Mouse (Mus musculus) C2C12 (cell line): ENCODE data around the gene Olig2. TPM values are rescaled to one million over a fixed set of nuclear protein-coding genes. Genes with fewer than 3 reads are reported as not detected.

ENCODE experiments used
- H3K27me3 ChIP-seq: one replicate; pipeline ENCODE4 v1.6.1; 2011; ENCODE audit not compliant: control insufficient read depth, insufficient read depth, insufficient read length
- H3K36me3 ChIP-seq: one replicate; pipeline ENCODE4 v1.6.1; 2011; ENCODE audit not compliant: control insufficient read depth, insufficient read depth
- H3K4me3 ChIP-seq: one replicate; pipeline ENCODE4 v1.5.1; 2011; ENCODE audit warnings: mild to moderate bottlenecking, control low read depth; ENCODE audit not compliant: poor library complexity, insufficient read depth, severe bottlenecking
- H3K79me2 ChIP-seq: one replicate; pipeline ENCODE4 v1.6.1; 2011; ENCODE audit not compliant: control insufficient read depth, insufficient read depth
- H3K79me3 ChIP-seq: one replicate; pipeline ENCODE4 v1.6.1; 2011; ENCODE audit warnings: low read depth, control low read depth
- H3ac ChIP-seq: one replicate; pipeline ENCODE3; 2011; ENCODE audit warnings: low read depth; ENCODE audit not compliant: control insufficient read depth, insufficient read length
- CEBPB ChIP-seq: IDR thresholded peaks from one replicate; pipeline ENCODE4 v1.6.1; 2011; ENCODE audit warnings: low read depth, mild to moderate bottlenecking, control low read depth, moderate library complexity
- CTCF ChIP-seq: IDR thresholded peaks from one replicate; pipeline ENCODE4 v1.5.1; 2011; ENCODE audit not compliant: control insufficient read depth, insufficient read depth, insufficient read length
- FOSL1 ChIP-seq: IDR thresholded peaks from one replicate; pipeline ENCODE4 v1.8.0; 2011; ENCODE audit warnings: mild to moderate bottlenecking, low read length; ENCODE audit not compliant: poor library complexity, insufficient read depth, severe bottlenecking
- MAX ChIP-seq: IDR thresholded peaks from one replicate; pipeline ENCODE4 v1.6.1; 2011; ENCODE audit warnings: mild to moderate bottlenecking, control low read depth
- MYOD1 ChIP-seq: IDR thresholded peaks from one replicate; pipeline ENCODE4 v1.6.1; 2011; ENCODE audit warnings: low read depth; ENCODE audit not compliant: control insufficient read depth, insufficient read length
- MYOG ChIP-seq: IDR thresholded peaks from one replicate; pipeline ENCODE4 v1.6.1; 2011; ENCODE audit not compliant: control insufficient read depth, insufficient read length; ENCODE audit errors: extremely low read depth
- USF1 ChIP-seq: IDR thresholded peaks from one replicate; pipeline ENCODE4 v1.6.1; 2011; ENCODE audit warnings: low read depth, mild to moderate bottlenecking, control low read depth, moderate library complexity
- polyA plus RNA-seq: library from polyadenylated mRNA; unstranded; fragments of >200 nt; fragmentation: generic; extraction: Trizol; gene quantifications from one replicate; pipeline ENCODE4 v1.2.1, GENCODE M21; 2012; ENCODE audit warnings: missing spikeins

Olig2 gene
- polyA plus RNA-seq, 1 experiment, result not detected

- no peak for TF ChIP-seq MYOD1
- Histone ChIP-seq H3K36me3 (no peaks in the 10 kb centered on the region), H3K79me3 (no peaks in the 10 kb centered on the region), H3K79me2 (no peaks in the 10 kb centered on the region), H3K27me3 (peaks cover 97% of the 10 kb centered on the region), H3K4me3 (no peak overlapping the region), H3ac (no peak overlapping the region)
Observed at GRCm38 (mm10) chr16:91224481-91225232, 600 bp upstream of the Olig2 start.

GRCm38 (mm10) chr16:91226038-91226882 is 1.0 kb downstream of the Olig2 start:
- TF ChIP-seq USF1 (no peak), CTCF (no peak), CEBPB (no peak), FOSL1 (no peak), MAX (no peak), MYOD1 (no peak), MYOG (no peak)

DNA sequence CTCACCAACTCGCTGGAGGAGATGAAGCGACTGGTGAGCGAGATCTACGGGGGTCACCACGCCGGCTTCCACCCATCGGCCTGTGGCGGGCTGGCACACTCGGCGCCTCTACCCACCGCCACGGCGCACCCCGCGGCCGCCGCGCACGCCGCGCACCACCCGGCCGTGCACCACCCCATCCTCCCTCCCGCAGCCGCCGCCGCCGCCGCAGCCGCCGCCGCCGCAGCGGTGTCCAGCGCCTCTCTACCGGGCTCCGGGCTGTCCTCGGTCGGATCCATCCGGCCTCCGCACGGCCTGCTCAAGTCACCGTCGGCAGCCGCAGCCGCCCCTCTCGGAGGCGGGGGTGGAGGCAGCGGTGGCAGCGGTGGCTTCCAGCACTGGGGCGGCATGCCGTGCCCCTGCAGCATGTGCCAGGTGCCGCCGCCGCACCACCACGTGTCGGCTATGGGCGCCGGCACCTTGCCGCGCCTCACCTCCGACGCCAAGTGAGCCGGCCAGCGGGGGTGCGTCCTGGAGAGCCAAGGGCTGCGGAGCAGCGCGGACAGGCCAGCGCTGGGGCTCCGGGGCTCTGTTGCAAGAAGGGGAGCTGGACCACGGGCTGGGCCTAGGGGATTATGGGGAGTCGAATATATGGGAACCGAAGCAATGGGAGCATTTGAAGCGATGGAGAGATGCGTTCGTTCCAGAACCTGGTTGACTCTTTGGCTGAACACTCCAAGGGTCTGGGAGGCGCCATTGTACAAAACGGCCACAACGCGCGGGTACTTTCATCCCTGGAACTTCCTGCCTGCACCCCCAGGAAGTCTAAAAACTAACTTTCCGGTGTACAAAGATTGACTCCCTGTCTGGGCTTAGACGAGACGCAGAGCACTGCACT is 1.9 kb downstream of the Olig2 start:
- no peak for TF ChIP-seq FOSL1
- H3K4me3 ChIP-seq, result no peak overlapping the region
- H3K27me3 ChIP-seq, result peaks cover 97% of the 10 kb centered on the region
- H3ac ChIP-seq, result no peak overlapping the region
- no peaks in the 10 kb centered on the region for H3K79me2 ChIP-seq
- no peaks in the 10 kb centered on the region for H3K36me3 ChIP-seq
- H3K79me3 ChIP-seq, result no peaks in the 10 kb centered on the region

More at GRCm38 (mm10) chr16:91226038-91226882, 1.0 kb downstream of the Olig2 start:
- Histone ChIP-seq H3K27me3 (peaks cover 97% of the 10 kb centered on the region), H3K36me3 (no peaks in the 10 kb centered on the region), H3K4me3 (no peak overlapping the region), H3ac (no peak overlapping the region), H3K79me3 (no peaks in the 10 kb centered on the region), H3K79me2 (no peaks in the 10 kb centered on the region)

DNA sequence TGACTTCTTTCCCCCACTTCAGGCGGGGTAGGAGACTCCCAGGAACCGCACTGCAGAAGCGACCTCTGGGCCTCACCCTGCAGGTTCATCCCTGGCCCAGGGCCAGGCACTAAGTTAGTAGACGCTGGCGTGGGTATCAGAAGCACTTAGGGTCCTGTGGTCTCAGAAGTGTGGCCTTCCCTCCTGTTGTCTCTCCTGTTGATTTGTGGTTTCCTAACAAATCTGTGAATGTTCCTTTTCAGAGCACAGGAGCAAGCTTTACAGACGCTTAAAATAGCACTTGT is 2.4 kb downstream of the Olig2 start:
- no peak overlapping the region for H3K4me3 ChIP-seq
- no peaks in the 10 kb centered on the region for H3K79me3 ChIP-seq
- no peak for TF ChIP-seq CTCF
- TF ChIP-seq MAX, result no peak
- TF ChIP-seq FOSL1, result no peak
- TF ChIP-seq USF1, result no peak
- no peak for TF ChIP-seq CEBPB
- TF ChIP-seq MYOD1, result no peak
- no peak for TF ChIP-seq MYOG
- peaks cover 97% of the 10 kb centered on the region for H3K27me3 ChIP-seq
- no peaks in the 10 kb centered on the region for H3K79me2 ChIP-seq
- no peak overlapping the region for H3ac ChIP-seq
- H3K36me3 ChIP-seq, result no peaks in the 10 kb centered on the region

- no peak overlapping the region for H3K4me3 ChIP-seq
- no peak for TF ChIP-seq FOSL1
- no peak for TF ChIP-seq MYOG
- TF ChIP-seq CEBPB, result no peak
- TF ChIP-seq MYOD1, result no peak
- no peak for TF ChIP-seq MAX
- TF ChIP-seq USF1, result no peak
- TF ChIP-seq CTCF, result no peak
- peaks cover 97% of the 10 kb centered on the region for H3K27me3 ChIP-seq
- H3K79me2 ChIP-seq, result no peaks in the 10 kb centered on the region
- H3K79me3 ChIP-seq, result no peaks in the 10 kb centered on the region
- no peaks in the 10 kb centered on the region for H3K36me3 ChIP-seq
- no peak overlapping the region for H3ac ChIP-seq
Observed at GRCm38 (mm10) chr16:91228238-91229071, 3.2 kb downstream of the Olig2 start.
